Mouse (Mus musculus) spleen, adult 12 weeks (tissue): ENCODE results near the gene Bud31.
"Not testable (repeated sequence)": the region's sequence is repeated elsewhere in the genome, so short reads cannot be mapped to it uniquely, and the experiment has no call there.

Source experiments
- DNase-seq: peaks from one replicate; pipeline ENCODE4 v3.0.0; 2022; ENCODE audit warnings: low spot score

The Bud31 gene

GRCm38 (mm10) chr5:145139571-145140519 lies at the start of gene Bud31, which contains the start of gene Pdap1:
Gene Bud31, plus strand, starts transcription at chr5:145140362.
Gene Pdap1, minus strand, starts transcription at chr5:145140238.
- peak; percentile 93 for DNase-seq

GRCm38 (mm10) chr5:145096195-145096594 lies 44.0 kb upstream of the Bud31 start:
- DNase-seq: no peak

DNA sequence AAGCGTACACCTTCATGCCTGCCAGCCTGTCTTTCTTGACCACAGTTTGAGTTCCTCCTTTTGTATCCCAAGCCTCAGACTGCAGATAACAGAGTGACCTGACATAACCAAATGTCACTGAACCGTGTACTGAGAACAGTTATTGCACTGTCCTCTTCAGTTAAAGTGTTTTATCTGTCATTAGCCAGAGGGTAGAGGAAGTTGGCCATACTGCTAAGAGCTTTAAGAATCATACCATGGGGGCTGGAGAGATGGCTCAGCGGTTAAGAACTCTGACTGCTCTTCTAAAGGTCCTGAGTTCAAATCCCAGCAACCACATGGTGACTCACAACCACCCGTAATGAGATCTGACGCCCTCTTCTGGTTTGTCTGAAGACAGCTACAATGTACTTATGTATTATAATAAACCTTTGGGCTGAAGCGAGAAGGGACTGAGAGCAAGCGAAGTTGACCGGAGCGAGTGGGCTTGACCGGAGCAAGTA lies 41.8 kb upstream of the Bud31 start:
- DNase-seq: no peak

DNA sequence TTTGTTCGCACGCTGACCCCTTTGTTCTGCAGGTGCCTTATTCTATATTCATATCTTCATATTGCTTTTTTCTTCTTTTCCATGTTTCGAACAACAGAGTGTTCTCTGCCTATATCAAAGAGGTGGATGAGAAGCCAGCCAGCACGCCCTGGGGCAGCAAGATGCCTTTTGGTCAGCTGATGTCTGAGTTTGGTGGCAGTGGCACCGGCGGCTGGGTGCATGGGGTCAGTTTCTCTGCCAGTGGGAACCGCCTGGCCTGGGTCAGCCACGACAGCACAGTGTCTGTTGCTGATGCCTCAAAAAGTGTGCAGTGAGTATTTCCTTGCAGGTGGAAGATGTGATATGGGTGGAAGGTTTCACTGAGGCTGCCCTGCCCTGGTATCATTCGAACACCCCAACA lies 39.2 kb upstream of the Bud31 start:
- DNase-seq: no peak

GRCm38 (mm10) chr5:145101451-145101850 lies 38.7 kb upstream of the Bud31 start:
- not testable (repeated sequence) for DNase-seq

DNA sequence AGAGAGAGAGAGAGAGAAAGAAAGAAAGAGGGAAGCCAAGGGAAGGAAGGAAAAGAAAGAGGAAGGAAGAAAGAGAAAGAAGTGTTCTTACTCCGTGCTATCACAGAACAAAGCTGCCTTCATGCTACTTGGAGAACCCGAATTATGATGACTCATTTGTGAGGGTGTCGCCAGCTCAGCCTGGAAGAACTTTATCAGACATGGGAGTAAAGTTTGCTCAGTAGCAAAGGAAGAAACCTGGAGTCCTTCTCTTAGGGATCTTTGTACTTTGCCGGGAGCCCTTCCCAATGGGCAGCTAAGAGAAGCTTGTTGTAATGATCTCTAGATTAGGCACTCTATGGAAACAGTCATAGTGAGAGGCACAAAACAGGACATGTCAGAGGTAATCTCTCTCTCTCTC lies 37.5 kb upstream of the Bud31 start:
- no peak for DNase-seq

- DNase-seq: no peak
These were observed 35.8 kb upstream of the Bud31 start for GRCm38 (mm10) chr5:145104328-145104727.

- no peak for DNase-seq
These were observed 34.4 kb upstream of the Bud31 start for GRCm38 (mm10) chr5:145105694-145106275.

DNA sequence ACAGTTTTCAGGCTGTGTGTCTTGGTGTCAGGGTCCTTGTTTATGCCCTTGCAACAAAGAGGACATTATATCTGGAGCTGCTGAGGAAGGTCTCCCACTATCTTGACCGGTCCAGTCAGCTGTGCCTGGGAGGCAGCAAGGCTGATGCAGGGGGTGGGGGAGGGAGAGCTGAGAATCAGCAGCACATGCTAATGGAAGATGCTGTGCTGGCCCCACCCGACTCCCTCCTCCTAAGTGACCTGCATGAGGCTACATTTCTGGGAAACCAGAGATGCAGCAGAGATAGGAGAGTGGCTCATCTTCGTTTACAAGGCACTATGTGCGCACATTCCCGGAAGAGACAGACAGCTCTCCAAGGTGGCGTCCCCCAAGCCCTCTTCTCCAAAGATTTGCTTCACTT lies 29.8 kb upstream of the Bud31 start:
- no peak for DNase-seq

GRCm38 (mm10) chr5:145112566-145112965 lies 27.6 kb upstream of the Bud31 start:
- no peak for DNase-seq

DNA sequence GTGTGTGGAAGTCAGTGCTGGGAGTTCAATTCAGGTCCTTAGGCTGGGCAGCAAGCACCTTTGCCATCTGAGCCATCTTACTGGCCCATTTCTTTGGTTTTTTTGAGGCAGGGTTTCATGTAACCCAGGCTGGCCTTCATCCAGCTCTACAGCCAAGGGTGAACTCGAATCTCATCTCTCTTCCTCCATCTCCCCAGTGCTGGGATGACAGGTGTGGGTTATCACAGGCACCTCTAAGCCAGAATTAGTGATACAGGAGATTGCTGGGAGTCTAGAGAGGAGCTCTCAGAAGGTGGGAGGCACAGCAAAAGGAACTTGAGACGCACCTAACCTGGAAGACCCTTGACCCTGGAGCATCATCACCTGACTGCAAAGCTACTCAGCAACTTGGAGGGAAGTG lies 26.7 kb upstream of the Bud31 start:
- no peak for DNase-seq

DNA sequence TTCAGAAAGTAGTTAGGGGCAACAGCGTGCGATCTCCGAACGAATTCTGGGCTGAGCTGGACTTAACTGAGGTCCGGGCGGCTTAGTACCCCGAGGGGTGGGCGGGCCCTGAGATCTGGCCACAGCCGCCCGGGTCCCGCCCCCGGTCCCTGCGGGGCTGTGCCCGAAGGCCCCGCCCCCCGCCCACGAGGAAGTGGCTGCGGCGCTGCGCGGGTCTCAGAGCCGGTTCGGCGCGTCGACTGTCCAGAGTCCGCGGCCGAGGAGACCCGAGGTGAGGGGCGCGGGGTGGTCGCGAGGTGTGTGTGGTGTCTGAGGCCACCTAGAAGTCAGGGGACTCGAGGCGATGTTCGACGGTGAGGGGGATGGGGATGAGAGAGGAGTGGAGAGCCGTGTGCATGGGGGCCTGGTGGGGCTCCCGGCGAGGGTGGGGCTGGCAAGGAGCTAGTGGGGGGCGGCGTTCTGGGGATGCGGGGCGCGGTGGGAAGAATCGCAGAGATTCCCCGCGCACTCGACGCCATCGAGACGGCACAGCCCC lies 26.0 kb upstream of the Bud31 start, which contains the start of gene Arpc1b:
Gene Arpc1b (plus strand): TSS at position 145 of the 535 bp plus-strand sequence.
- peak; percentile 31 for DNase-seq

DNA sequence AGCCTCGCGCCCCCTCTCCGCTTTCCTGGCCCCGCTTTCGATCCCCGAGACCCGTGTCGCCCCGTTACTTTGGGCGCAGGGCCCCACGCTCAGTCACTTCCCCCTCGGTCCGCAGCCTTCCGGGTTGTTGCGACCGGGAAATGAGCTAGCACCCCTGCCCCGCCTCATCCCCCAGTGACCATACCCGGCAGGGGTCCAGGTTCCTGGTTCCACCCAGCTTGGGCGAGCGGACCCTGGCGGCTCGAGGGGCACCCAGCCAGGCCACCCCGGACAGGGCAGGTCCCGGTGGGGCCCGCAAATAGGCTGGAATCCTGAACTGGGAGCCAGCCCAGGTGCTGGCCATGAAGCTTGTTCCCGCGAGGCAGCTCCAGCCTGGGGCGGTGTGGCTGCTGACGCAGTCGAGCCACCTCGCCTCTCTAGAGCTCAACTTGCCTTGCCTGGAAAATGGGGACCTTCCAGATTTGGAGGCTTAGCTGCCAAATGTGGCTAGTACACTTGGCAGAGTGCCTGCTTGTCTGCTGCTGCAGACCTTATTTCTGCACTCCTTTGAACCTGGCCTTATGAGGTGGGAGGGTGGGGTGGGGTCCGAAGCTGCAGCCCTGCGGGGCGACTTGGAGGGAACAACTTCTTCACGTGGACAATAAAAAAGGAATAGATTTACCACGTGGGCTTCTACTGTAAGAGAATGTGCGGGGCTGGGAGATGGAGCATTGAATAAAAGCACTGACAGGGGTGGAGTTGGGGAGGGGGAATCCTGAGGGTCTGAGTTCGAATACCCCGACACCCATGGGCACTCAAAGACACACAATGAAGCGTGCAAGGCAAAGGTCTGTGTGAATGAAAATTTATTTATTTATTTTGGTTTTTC lies 25.3 kb upstream of the Bud31 start:
- peak; percentile 27 for DNase-seq

- no peak for DNase-seq
These were observed 24.4 kb upstream of the Bud31 start for GRCm38 (mm10) chr5:145115736-145116135.

GRCm38 (mm10) chr5:145116316-145116715 lies 23.8 kb upstream of the Bud31 start:
- DNase-seq: peak; percentile 6

- peak; percentile 35 for DNase-seq
These were observed 23.2 kb upstream of the Bud31 start for GRCm38 (mm10) chr5:145116916-145117315.

DNA sequence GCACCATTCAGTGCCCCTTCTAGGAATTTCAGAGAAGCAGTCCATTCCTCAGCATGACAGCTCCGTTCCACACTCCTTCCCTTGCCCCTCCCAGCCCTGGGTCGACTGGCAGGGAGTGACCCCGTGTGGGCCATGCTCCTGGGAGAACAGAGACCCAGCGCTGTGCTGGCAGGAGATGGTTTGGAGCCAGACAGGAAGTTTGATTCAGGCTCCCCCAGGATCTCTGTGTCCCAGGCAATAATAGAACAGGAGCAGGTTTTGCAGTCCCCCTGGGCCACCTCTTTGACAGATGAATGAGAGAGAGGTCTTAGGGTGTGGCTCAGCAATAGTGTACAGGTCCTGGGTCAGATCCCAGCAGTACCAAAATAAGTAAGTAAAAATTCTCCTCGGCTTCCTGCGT lies 22.2 kb upstream of the Bud31 start:
- no peak for DNase-seq

- DNase-seq: no peak
These were observed 21.7 kb upstream of the Bud31 start for GRCm38 (mm10) chr5:145118461-145118860.

- peak; percentile 32 for DNase-seq
These were observed 20.8 kb upstream of the Bud31 start for GRCm38 (mm10) chr5:145119385-145119784.

- DNase-seq: no peak
These were observed 19.2 kb upstream of the Bud31 start for GRCm38 (mm10) chr5:145120921-145121320.

DNA sequence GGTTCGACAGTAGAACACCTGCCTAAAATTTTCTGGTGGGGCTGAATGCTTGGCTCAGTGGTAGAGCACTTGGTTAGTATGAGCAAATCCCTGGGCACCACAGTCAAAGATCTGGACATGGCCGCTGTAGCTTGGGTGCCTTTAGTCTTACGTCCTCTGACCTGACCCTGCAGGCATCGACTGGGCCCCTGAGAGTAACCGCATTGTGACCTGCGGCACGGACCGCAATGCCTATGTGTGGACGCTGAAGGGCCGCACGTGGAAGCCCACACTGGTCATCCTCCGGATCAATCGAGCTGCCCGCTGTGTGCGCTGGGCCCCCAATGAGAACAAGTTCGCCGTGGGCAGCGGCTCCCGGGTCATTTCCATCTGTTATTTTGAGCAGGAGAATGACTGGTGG lies 16.8 kb upstream of the Bud31 start:
- DNase-seq: no peak

DNA sequence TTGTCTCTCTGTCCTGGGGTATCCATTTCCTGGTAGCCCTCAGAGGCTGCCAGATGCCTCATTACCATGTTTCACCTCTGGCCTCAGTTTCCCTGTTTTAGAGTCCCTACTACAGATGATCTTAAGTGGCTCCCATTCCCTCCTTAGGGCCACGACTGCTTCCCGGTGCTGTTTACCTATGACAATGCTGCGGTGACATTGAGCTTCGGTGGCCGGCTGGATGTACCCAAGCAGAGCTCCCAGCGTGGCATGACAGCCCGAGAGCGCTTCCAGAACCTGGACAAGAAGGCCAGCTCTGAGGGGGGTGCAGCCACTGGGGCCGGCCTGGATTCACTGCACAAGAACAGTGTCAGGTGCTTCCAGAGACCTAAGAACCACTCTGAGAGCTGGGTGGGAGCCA lies 13.6 kb upstream of the Bud31 start:
- DNase-seq: no peak
